Mouse (Mus musculus) ES-Bruce4 (cell line): ENCODE data around the gene Tshz3. TPM values are rescaled to one million over a fixed set of nuclear protein-coding genes. Genes with fewer than 3 reads are reported as not detected.

Experiments
- H3K27ac ChIP-seq: 2 replicates; pipeline ENCODE4 v1.5.1; 2012; ENCODE audit warnings: low read length, inconsistent platforms; ENCODE audit not compliant: insufficient read depth
- H3K27me3 ChIP-seq: 2 replicates; pipeline ENCODE4 v1.6.1; 2012; ENCODE audit warnings: mild to moderate bottlenecking, low read length, inconsistent platforms; ENCODE audit not compliant: control insufficient read depth, poor library complexity, insufficient read depth, severe bottlenecking
- H3K36me3 ChIP-seq: 2 replicates; pipeline ENCODE4 v1.6.1; 2012; ENCODE audit warnings: inconsistent platforms, mild to moderate bottlenecking, low read length, moderate library complexity; ENCODE audit not compliant: control insufficient read depth, poor library complexity, insufficient read depth, severe bottlenecking
- H3K4me1 ChIP-seq: one replicate; pipeline ENCODE4 v1.8.1; 2011; ENCODE audit warnings: low read length; ENCODE audit not compliant: control insufficient read depth, insufficient read depth
- H3K4me3 ChIP-seq: 2 replicates; pipeline ENCODE4 v1.5.1; 2011; ENCODE audit warnings: low read depth, mild to moderate bottlenecking, low read length
- H3K9ac ChIP-seq: 2 replicates; pipeline ENCODE4 v1.6.1; 2012; ENCODE audit warnings: low read depth, mild to moderate bottlenecking, inconsistent platforms; ENCODE audit not compliant: poor library complexity, severe bottlenecking
- H3K9me3 ChIP-seq: replicated peaks from 2 replicates; pipeline ENCODE4 v1.6.1; 2012; ENCODE audit warnings: mild to moderate bottlenecking, low read length, inconsistent platforms; ENCODE audit not compliant: control insufficient read depth, poor library complexity, insufficient read depth, severe bottlenecking
- CTCF ChIP-seq: IDR thresholded peaks from one replicate; pipeline ENCODE4 v1.8.1; 2011; ENCODE audit warnings: low read depth, low read length
- EP300 ChIP-seq: IDR thresholded peaks from 2 replicates; pipeline ENCODE4 v1.6.1; 2011; ENCODE audit warnings: low read depth, low read length; ENCODE audit not compliant: insufficient read depth
- POLR2A ChIP-seq: IDR thresholded peaks from one replicate; pipeline ENCODE4 v1.8.1; 2011; ENCODE audit warnings: low read length; ENCODE audit not compliant: insufficient read depth
- polyA plus RNA-seq: library from polyadenylated mRNA; stranded (reverse); fragments of >200 nt; gene quantifications from 2 replicates; pipeline ENCODE4 v1.2.4, GENCODE M21; 2011; ENCODE audit warnings: low read depth; ENCODE audit not compliant: missing spikeins, insufficient read depth, insufficient read length

The Tshz3 gene
- polyA plus RNA-seq = 0.91 and 1.3 TPM in 2 replicates

GRCm38 (mm10) chr7:36697856-36698588, at the start of gene Tshz3:
TSS of gene Tshz3 (plus strand) at chr7:36698118.
- H3K27ac ChIP-seq = no peak within 1 kb of the TSS
- H3K4me3 ChIP-seq = peak within 1 kb of the TSS; percentile 93
- H3K27me3 ChIP-seq = 0 out of 2 replicates have a peak, but pooled peaks cover 10% of the 10 kb centered on the region
- TF ChIP-seq POLR2A (no peak), EP300 (no peak), CTCF (no peak)
- peaks cover 3% of the 10 kb centered on the region for H3K4me1 ChIP-seq
- peak within 1 kb of the TSS; percentile 90 for H3K9ac ChIP-seq
- no peaks in the 10 kb centered on the region for H3K9me3 ChIP-seq
- H3K36me3 ChIP-seq = no peaks in the 10 kb centered on the region

- H3K27me3 ChIP-seq = no peaks in the 10 kb centered on the region
- TF ChIP-seq EP300 (no peak), CTCF (no peak), POLR2A (no peak)
- no peak overlapping the region for H3K27ac ChIP-seq
Observed at GRCm38 (mm10) chr7:36655931-36656330, 42.0 kb upstream of the Tshz3 start.

GRCm38 (mm10) chr7:36656401-36656800, 41.5 kb upstream of the Tshz3 start:
- H3K36me3 ChIP-seq = no peaks in the 10 kb centered on the region
- H3K9ac ChIP-seq = no peak overlapping the region
- H3K27me3 ChIP-seq = no peaks in the 10 kb centered on the region
- TF ChIP-seq EP300 = no peak
- no peaks in the 10 kb centered on the region for H3K9me3 ChIP-seq
- no peak overlapping the region for H3K27ac ChIP-seq
- peaks cover 1% of the 10 kb centered on the region for H3K4me1 ChIP-seq
- no peak overlapping the region for H3K4me3 ChIP-seq

More at GRCm38 (mm10) chr7:36655931-36656330, 42.0 kb upstream of the Tshz3 start:
- H3K9me3 ChIP-seq = no peaks in the 10 kb centered on the region
- no peak overlapping the region for H3K4me3 ChIP-seq
- H3K36me3 ChIP-seq = no peaks in the 10 kb centered on the region
- no peak overlapping the region for H3K9ac ChIP-seq
- H3K4me1 ChIP-seq = peaks cover 1% of the 10 kb centered on the region

GRCm38 (mm10) chr7:36658331-36658730, 39.6 kb upstream of the Tshz3 start:
- H3K4me1 ChIP-seq = peaks cover 3% of the 10 kb centered on the region
- no peaks in the 10 kb centered on the region for H3K36me3 ChIP-seq
- H3K27ac ChIP-seq = no peak overlapping the region
- H3K9ac ChIP-seq = no peak overlapping the region
- H3K27me3 ChIP-seq = no peaks in the 10 kb centered on the region
- no peak overlapping the region for H3K4me3 ChIP-seq
- H3K9me3 ChIP-seq = no peaks in the 10 kb centered on the region
- TF ChIP-seq CTCF (no peak), POLR2A (no peak), EP300 (no peak)

GRCm38 (mm10) chr7:36659265-36659664, 38.7 kb upstream of the Tshz3 start:
- Histone ChIP-seq H3K4me3 (no peak overlapping the region), H3K27me3 (no peaks in the 10 kb centered on the region), H3K27ac (no peak overlapping the region), H3K9ac (no peak overlapping the region), H3K36me3 (no peaks in the 10 kb centered on the region), H3K4me1 (peaks cover 3% of the 10 kb centered on the region), H3K9me3 (no peaks in the 10 kb centered on the region)
- TF ChIP-seq CTCF (no peak), POLR2A (no peak), EP300 (no peak)

GRCm38 (mm10) chr7:36660654-36661053, 37.3 kb upstream of the Tshz3 start:
- Histone ChIP-seq H3K27me3 (no peaks in the 10 kb centered on the region), H3K4me3 (no peak overlapping the region), H3K9me3 (no peaks in the 10 kb centered on the region), H3K9ac (no peak overlapping the region), H3K4me1 (peaks cover 3% of the 10 kb centered on the region), H3K36me3 (no peaks in the 10 kb centered on the region), H3K27ac (no peak overlapping the region)
- TF ChIP-seq EP300 = no peak
- TF ChIP-seq CTCF = peak; percentile 41
